ENCODE assay signal across 8 mouse cellular contexts in the genomic region with DNA sequence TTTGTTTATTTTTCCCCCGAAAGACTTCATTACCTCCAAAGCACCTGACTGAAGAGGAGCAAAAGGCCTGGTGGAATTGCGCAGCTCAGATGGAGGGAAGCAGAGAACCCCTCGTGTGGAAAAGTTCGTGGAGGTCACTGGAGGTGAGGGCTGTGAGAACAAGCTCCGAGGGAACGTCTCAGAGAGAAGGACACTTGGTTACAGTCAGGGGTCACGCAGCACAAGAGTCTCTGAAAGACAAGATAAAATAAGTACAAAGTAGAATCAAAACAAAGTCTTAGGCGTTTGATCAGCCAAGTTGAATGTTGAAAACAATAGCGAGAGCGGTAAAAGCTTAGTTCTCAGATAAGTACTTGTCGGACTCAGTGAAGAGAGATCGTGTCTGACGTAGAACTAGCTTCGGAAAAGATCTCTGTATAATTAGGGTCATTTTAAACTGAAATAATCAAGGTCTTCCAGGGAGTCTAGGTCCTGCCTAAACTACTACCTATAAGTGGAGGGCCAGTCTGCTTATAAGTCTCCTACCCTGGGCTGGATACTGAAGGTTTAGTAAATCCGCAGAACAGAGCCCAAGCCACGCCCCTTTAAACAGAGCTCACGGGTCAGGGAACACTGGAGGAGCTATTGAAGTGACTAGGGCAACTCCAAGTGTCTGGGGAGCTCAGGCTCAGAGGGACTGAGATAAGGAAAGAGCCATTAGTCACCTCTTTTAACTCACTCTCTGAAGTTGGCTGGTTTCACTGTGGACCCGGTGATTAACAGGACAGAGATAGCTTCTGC. TPM values are rescaled to one million over a fixed set of nuclear protein-coding genes. Genes with fewer than 3 reads are reported as not detected.
DNase-seq lines count a peak whose midpoint lies in the region; ATAC-seq and TF ChIP-seq lines count a peak whose summit lies in the region.

No protein-coding gene starts in this region.

- no peak overlapping the region for H3K27ac ChIP-seq in embryonic facial prominence, embryonic 10.5 days (replicated peaks)
- no peak overlapping the region for H3K27ac ChIP-seq in cerebellum, adult 2 months (ENCODE audit: insufficient read depth, low read length)

- DNase-seq in Muller cell, postnatal 12 days (ENCODE audit: inconsistent ontology term): peak; percentile 22
- DNase-seq in embryonic facial prominence, embryonic 10.5 days (ENCODE audit: low spot score): peak; percentile 19
- DNase-seq in kidney, adult 9 months: peak; percentile 75
- DNase-seq in lung, postnatal 36 days: peak; percentile 82
- DNase-seq in left cerebral cortex, postnatal 10 days (ENCODE audit: extremely low spot score in 1 of 2, low spot score in 2 of 2): no peak
- no peak for DNase-seq in left cerebral cortex, postnatal 25 days (ENCODE audit: low spot score in 2 of 2)
- no peak for DNase-seq in cerebellum, adult 2 months

- no peak for TF ChIP-seq CTCF in cerebellum, adult 2 months (IDR thresholded peaks at IDR 0.05; ENCODE audit: borderline replicate concordance, insufficient read depth, low read depth, low read length)

- TF ChIP-seq POLR2A in cerebellum, adult 2 months (IDR thresholded peaks at IDR 0.05; ENCODE audit: borderline replicate concordance, insufficient read depth, low read length): no peak

- no peaks in the 10 kb centered on the region for H3K36me3 ChIP-seq in embryonic facial prominence, embryonic 10.5 days (replicated peaks)

- no peak for ATAC-seq in inflammation-experienced regulatory T-cells, adult 6 months

- H3K27me3 ChIP-seq in embryonic facial prominence, embryonic 10.5 days (replicated peaks; ENCODE audit: low read depth, poor library complexity, severe bottlenecking): no peaks in the 10 kb centered on the region
- no peaks in the 10 kb centered on the region for H3K27me3 ChIP-seq in cerebellum, adult 2 months (ENCODE audit: control insufficient read depth, insufficient read depth, low read length)

- 42% methylated on average over 18 of the region's 18 CpGs for WGBS in embryonic facial prominence, embryonic 10.5 days
- WGBS in cerebellum, adult 2 months: 56% methylated on average over 18 of the region's 18 CpGs

- H3K4me3 ChIP-seq in embryonic facial prominence, embryonic 10.5 days: no peak overlapping the region
- H3K4me3 ChIP-seq in cerebellum, adult 2 months (replicated peaks; ENCODE audit: insufficient read depth, low read depth, low read length): no peak overlapping the region

- intact Hi-C loops in left cerebral cortex, postnatal 10 days (cut with DNase I): no loop called here
- intact Hi-C loops in left cerebral cortex, postnatal 25 days (cut with DNase I): no loop called here

- peaks cover 11% of the 10 kb centered on the region for H3K4me1 ChIP-seq in embryonic facial prominence, embryonic 10.5 days
- no peaks in the 10 kb centered on the region for H3K4me1 ChIP-seq in cerebellum, adult 2 months (ENCODE audit: control insufficient read depth, insufficient read depth, low read length)

- 0 out of 2 replicates have a peak, but pooled peaks cover 2% of the 10 kb centered on the region for H3K9me3 ChIP-seq in embryonic facial prominence, embryonic 10.5 days

RNA-seq across cellular contexts. Expression of gene Jade1, which starts 33.1 kb away (rescaled TPM):
- polyA plus RNA-seq in embryonic facial prominence, embryonic 10.5 days (2016; fragmentation: Nextera tagmentation; extraction: Ambion mirVana): 15.5 and 18.8 TPM in 2 replicates
- polyA plus RNA-seq in inflammation-experienced regulatory T-cells, adult 6 months (2017; shearing (Covaris generic)): 10 to 100 TPM in 2 of 3 experiments, 1 to 10 TPM in 1; 5.1 to 10.7 (median 10.3) TPM
- total RNA-seq in left cerebral cortex, postnatal 10 days (2021): 10 to 100 TPM; 23.0 to 25.3 TPM
- total RNA-seq in left cerebral cortex, postnatal 25 days (2021): 10 to 100 TPM; 36.8 to 42.5 TPM
- polyA plus RNA-seq in cerebellum, adult 2 months (2012; rRNA removed): 30.1 and 31.8 TPM in 2 replicates

Comparison
In these comparisons a context has a peak if more than half of its experiments do, and no peak if none do; other contexts are left out.
1. DNase-seq: peak in Muller cell, postnatal 12 days (single experiment), embryonic facial prominence, embryonic 10.5 days (single experiment), kidney, adult 9 months (single experiment) and lung, postnatal 36 days (single experiment); none in left cerebral cortex, postnatal 10 days (0 of 2), left cerebral cortex, postnatal 25 days (0 of 2) and cerebellum, adult 2 months (0 of 2).